Mouse (Mus musculus): ENCODE measurements around the gene Ninj2.

DNA sequence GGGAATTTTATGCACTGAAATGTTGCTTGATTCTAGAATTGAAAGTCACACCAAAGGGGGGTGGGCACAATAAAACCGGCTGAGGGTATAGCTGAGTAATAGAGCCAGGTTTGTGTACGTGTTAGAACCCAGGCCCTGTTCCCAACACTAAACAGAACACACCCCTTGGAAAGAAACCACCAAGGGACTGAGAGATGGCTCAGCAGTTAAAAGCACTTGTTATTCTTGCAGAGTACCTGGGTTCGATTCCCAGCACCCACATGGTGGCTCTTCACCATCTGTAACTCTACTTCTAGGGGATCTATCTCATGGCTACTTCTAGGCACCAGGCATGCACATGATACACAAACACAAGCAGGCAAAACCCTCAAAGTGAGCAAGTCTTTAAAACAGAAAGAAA lies 20.7 kb downstream of the Ninj2 start:
- TF ChIP-seq GATA1 (IDR thresholded peaks at IDR 0.05; ENCODE audit: borderline replicate concordance, low read length) (no peak), FLI1 (IDR thresholded peaks at IDR 0.05; ENCODE audit: low read length) (no peak)

Measured in megakaryocyte, embryonic 14.5 days (primary cell).